Mouse (Mus musculus) adrenal gland, adult 18-20 months (tissue): ENCODE results near the gene Krt87. TPM values are rescaled to one million over a fixed set of nuclear protein-coding genes. Genes with fewer than 3 reads are reported as not detected.
A peak's percentile ranks its signal among the peaks of the same experiment; 100 is the strongest.

Source experiments
- DNase-seq, 2 experiments: peaks; one replicate each; pipeline ENCODE4 v3.0.0; 2021 to 2022; ENCODE audit warnings: low spot score in 2 of 2
- long read RNA-seq, 2 experiments: library from polyadenylated mRNA; stranded (forward); transcript quantifications; one replicate each; pipeline ENCODE4 v2.0.0; 2021
- total RNA-seq, 2 experiments: library from RNA; stranded (reverse); gene quantifications; 1 replicate in 1 of 2; 2 replicates in 1 of 2; pipeline ENCODE4 v1.2.3; 2021

Krt87 gene
- not detected for total RNA-seq
- long read RNA-seq, experiment 1 = 0 reads
- long read RNA-seq, experiment 2 = 0 reads

DNA sequence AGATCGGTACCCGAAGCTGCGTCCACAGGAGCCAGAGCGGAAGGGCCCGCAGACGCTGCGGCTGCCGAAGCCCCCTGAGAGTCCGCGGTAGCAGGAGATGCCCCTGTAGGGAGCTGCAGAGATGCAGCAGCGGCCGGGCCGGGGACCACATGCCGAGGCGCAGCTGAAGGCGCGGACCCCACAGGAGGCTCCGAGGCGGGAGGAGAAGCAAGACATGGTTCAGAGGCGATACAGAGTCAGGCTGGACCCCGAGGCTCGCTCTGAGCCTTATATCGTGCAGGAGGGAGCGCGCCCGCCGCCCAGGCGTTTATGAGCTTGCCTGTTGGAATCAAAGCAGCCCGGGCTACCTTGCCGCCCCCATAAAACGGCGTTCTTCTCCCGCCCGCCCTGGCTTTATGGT is at the start of gene Krt87:
Gene Krt87, minus strand, starts transcription at position 250 of the 400 bp plus-strand sequence.
- no peak for DNase-seq

DNA sequence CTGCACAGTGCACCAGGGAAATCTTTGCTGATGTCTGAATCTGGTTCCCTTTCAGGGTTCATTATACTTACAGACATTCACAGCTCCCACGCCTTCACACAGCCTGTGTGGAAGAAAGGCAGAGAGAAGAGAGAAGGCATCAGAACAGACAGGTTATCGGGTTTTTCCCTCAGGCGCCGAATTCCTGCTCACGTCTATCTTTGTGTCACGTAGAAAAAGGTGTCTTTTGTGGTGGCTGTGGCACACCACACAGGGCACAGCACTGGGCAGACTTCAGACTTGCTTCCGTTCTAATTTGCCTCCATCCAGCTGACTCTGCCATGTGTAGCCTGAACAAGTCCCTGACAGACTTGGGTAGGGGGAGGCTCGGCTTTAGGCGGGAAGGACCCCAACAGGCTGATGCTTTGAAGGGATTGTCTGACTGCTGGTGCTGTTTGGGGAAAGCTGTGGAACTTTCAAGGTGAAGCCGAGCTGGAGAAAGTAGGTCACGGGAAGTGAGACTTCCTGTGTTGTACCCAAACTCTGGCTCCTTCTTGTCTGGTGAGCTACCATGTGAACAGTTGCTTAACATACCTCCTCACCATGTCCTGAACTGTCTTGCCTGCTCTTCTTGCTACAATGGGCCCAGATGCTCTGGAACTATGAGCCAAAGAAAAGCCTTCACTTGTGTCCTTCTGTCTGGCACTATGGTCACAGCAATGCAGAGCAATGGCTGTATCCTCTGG is 47.5 kb upstream of the Krt87 start:
- no peak for DNase-seq

DNA sequence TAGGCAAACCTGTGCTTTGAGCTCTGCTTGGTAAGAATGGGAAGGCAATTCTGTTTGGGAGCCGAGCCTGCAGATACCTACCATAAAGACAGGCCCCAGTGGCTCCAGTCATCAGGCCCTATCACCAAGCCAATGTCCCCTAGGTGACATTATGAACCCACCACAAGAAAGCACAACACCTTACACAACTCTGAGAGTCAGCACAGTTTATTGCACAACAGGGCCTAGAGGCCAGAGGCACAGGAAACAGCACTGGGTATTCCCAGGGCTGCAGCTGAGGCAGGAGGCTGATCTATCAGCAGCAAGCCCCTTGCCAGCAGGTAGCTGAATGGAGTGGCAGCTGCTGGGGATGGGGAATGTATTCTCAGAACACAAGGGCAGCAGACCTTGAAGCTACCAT is 46.3 kb upstream of the Krt87 start:
- DNase-seq = no peak

DNA sequence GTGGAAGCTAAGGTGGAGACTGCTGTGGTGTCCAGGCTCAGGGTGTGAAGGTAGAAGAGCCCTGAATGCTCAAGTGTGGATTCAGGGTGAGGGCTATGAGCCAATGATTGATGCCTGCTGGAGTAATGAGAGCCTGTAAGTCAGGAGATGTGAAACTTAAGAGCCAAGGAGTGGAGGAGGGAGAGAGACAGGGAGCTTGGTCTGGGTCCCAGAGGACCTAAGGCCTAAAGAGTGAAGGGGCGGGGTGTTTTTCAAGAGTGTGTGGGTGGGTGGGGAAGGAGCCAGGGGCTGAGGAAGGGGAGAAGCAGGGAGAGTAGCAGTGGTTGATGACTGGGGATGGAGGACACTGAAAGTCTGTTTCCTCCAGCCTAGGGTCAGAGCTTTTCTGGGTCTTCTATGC is 45.0 kb upstream of the Krt87 start:
- no peak for DNase-seq

DNA sequence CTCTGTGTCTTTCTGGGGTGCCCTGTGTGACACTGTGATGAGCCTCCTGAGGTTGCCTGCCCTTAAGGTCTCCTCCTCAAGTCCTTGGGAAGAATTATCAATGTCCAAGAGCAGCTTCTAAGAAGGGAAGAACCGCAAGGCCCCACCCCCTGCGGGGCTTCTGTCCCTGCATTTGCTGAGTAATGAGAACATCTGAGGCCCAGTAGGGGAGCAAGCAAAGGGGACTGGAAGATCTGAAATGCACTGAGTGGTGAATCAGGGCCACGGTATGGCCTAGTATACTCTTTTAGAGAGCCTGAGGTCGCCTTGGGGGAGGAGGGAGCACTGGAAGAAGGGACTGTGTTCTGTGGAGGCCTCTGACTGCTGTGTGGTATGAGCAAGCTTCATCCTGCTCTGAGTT is 43.5 kb upstream of the Krt87 start:
- DNase-seq = no peak

DNA sequence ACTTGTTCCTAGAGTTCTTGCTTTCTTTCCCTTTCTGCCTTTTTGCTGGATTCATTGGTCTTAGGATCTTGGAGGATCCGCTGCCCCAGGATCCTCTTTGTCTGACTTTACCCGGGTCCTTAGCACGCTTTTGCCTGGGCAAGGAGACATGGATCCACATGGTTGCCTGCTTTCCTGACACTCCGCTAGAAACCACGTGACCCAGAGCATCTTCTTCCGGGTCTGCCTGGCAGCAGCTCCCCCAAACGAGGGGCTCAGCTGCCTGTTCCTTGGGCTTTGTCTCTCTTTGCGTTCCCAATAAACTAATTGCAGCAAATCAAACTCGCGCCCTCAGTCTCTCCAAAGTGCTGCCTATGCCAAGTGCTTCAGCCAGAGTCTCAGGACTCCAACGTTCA is 41.1 kb upstream of the Krt87 start:
- DNase-seq = no peak

DNA sequence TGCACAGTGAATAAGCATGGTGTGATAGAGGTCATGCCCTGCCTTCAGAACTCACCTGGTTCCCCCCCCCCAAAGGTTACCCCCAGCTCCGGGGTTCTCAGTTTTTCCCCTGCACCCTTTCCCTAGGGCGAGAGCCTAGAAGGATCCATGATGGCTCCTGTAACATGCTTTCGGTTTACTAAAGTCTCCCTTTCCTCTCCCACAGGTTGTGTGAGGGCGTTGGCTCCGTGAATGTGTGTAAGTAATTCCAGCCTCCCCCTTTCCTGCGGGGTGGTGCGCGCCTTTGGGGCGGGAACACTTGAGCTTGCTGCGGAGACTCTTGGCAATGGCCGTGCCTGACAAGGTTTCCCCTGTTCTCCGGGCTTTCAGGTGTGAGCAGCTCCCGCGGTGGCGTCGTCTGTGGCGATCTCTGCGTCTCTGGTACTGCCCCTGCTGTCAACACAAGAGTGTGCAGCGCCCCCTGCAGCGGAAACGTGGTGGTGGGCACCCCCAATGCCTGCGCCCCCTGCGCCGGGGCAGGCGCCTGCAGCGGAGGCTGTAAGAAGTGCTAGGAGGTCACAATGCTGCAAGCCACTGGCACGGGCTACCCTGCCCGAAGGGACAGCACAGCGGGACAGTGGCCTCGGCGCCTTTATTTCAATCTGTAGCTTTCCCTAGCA is 40.5 kb upstream of the Krt87 start:
- peak; percentile 27 to 46 for DNase-seq

DNA sequence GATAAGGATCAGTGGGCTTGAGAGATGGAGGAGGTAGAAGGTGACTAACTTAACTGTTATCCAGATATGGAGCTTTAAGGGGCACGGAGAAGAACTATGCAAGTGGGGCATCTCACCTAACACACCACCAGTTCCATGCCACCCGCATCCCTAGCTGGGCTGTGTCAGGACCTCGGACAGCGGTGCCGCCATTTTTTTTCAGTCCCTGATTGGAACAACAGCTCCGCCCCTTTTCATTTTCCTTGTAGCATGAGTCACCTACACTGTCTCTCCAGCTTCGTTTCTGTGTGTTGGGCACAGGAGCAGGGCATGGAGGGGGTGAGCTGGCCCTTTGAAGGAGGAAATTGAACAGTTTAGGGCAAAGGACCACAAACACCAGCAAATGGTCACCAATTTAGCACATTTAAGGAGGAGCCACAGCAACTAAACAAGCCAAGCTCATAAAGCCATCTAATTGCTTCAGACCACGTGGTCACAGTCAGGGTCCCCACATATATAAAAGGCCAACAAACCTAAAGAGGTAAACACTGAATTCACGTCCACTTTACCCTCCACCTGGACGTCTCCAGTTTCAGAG is 34.4 kb upstream of the Krt87 start, which contains the start of gene Krt86:
Gene Krt86, plus strand, starts transcription at position 527 of the 577 bp plus-strand sequence.
- peak in 1 of 2 experiments; percentile 46 for DNase-seq

DNA sequence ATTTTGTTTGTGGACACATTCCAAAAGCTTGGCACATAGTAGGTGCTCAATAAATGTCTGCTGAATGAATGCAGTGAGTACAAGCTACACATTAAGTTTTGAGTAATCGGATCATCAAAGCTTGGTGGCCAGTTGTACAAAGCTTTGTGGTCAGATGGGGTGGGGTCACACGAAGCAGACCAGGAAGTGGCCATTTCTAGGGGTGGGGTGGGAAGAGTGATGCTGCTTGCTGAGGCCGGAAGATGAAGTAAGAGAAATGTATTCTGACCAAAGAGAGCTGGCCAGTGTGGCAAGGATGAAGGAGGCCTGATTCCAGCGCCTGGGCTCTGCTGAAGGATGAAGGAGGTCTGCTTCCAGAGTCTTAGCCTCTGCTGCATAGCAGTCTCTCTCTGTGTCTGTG is 30.5 kb upstream of the Krt87 start:
- DNase-seq = no peak

DNA sequence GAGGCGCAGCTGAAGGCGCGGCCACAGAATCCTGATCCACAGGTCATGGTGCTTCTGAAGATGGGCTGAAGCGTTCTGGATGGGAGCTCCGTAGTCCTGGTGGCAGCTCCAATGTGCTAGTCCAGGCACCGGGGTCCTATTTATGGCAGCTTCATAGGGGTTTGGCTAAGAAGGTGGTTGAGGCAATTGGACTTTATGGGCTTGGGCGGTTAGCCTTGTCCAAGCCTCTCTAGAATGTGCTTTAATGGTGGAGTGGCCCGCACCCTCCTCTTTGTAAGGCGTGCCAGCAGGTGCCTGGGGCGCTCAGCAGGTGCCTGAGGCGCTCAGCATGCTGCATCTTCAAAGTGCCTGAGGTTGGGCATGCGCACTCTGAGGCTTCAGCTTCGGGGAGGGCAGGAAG is 25.0 kb upstream of the Krt87 start, which contains the start of gene Krt81:
Gene Krt81, minus strand, starts transcription at position 101 of the 400 bp plus-strand sequence.
- DNase-seq = no peak

DNA sequence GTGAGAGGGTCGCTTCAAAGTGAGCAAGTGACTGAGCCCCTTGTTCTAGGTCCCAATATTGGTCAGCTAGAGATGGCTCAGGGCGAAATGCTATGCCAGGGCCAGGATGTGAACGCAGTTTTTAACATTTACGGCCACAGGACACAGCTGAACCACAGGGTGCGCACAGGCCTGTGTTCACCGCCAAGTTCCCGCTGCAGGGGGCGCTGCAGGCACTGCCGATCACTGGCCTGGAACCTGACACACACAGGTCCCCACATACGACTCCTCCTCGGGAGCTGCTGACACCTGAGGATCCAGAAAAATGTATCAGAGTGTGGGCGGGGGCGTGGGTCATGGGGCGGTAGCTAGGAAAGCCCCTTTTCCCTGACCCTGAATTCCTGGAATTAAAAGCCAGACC is 20.7 kb upstream of the Krt87 start:
- DNase-seq = no peak

DNA sequence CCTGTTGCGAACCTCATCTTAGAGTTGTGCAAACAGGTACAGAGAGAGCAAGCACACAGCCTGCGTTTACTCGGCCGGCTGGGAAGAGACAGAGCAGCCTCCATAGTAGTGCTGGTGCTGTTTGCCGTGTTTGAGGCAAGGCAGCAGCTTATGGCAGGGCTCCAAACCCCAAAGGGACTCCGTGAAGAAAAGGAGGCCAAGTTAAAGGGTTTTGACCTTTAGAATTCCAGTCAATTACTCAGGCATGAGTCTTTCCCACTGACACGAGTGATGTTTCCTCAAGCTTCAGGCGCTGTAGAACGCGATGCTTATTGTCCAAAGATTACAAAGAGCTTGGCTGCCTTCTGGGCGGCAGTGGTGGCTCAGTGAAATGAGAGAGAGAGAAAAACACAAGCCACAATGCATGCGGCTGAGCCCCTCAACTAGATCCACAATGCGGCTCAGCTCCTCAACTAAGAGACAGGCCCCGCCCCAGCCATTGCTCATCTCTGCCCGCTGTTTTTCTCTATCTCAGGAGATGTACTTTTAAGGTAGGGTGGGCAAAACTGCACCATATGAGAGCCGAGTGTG is 19.8 kb upstream of the Krt87 start:
- no peak for DNase-seq

DNA sequence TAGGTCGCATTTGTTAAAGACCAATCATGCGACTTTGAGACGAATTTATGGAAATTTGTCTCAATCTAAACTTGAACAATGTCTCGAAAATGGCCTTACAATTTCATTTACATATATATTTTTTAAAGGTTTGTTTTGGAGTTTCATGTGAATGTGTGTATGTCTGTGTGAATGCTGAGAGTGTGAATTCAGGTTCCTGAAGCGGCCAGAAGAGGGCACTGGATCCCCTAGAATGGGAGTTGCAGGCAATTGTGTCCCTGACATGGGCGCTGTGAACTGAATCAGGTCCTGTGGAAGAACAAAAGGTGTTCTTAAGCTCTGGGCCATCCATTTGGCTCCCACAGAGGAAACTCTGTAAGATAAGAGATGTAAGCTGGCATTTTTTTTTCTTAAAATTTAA is 17.3 kb upstream of the Krt87 start:
- no peak for DNase-seq

DNA sequence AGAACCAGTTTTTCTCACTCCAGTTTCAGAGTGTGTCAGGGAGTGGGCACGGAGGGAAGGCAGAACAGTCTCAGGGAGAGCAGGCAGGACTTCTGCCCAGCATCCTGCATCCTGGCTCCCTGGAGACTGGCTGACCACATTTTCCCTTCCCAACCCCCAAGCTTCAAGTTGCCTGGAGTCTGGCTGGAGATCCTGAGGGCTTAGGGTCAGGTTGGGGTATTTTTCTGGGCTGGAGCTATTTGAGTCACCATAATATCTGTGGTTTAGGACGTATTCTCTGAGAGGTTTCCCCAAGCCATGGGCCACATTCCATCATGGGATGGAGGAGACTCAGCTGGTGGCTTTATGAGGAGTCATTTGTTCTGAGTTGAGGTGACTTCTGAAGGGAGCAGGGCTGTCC is 16.7 kb upstream of the Krt87 start:
- no peak for DNase-seq

DNA sequence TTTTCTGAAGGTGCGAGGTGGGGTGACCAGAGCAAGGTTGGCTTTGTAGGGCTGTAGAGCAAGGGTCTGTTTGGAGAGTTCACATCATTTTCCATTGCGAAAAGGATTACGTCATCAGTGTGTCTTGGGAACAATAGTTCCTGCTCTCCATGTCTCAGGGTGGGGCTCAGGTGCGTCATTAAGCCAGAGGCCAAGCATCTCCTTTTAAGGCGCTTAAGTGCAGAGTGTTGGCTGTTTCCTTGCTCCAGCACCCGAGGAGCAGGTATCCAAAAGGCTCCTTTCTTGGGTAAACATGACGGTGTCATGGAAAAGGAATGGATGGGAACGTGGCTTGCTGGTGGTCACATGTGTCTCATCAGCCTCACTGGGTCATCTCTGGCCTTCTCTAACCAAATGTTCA is 16.2 kb upstream of the Krt87 start:
- DNase-seq = no peak

DNA sequence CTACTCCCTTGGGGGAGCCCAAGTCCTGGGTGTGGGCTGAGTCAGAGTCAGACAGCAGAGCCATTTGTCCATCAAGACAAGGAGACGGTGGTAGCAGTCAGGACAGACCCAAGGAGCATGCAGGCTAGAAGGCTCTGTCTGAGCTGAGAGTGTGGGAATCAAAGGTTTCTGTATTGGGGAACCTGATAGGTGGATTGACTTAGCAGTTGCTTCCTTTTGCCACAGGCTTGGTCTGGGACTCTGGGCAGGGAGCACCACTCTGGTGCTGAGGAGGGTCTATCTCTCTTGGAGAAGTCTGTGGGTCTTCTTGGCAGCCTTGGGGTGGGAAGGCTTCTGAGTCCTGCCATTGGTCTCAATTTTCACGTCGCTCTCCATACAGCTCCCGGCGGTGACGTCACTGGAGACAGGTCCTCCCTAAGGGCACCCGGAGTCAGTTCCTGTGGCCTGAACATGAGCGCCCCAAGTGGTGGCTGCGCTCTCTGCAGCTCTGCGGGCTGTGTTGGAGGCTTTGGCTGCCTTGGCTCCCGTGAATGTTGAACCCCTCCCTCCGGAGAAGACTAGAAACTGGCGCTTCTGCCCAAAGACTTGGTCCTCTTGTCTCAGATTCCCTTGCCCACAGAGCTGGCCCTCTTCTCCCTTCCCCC is 14.6 kb upstream of the Krt87 start:
- peak; percentile 79 to 82 for DNase-seq

DNA sequence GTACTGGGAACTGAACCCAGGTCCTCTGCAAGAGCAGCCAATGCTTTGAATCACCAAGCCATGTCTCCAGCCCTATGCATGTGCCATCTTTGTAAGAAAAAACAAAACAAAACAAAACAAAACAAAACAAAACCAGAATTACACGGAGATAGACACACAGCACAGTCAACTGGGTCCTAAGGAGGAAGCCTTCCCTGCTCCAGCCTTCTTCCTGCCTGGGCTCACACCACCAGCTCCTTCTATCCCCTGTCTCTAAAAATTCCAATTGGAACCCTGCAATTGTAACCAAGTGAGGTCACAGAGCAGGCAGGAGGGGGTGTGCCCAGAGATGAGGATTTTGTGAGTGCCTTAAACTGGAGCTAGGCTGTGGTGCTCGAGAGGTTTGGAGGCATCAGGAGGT is 8.8 kb upstream of the Krt87 start, which contains the start of gene Krt88:
Gene Krt88, plus strand, starts transcription at position 301 of the 400 bp plus-strand sequence.
- DNase-seq = no peak

DNA sequence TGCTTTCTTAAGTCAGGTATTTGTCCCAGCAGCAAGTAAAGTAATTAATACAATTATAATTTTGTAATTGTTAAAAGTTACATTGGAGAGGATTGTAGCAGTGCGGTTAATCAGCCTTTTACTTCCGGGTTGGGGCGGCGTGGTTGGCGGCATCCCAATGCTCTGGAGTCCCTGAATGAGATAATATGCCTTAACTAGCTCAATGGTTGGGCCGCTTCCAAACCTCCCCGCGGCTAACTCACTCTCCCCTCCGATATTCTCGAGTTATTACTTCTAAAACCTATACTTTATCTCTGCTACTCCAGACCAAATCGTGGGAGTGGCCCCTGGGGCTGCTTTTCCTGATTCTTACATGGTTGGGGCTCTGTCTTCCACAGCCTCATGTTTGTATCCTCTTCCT is 8.0 kb upstream of the Krt87 start:
- no peak for DNase-seq

DNA sequence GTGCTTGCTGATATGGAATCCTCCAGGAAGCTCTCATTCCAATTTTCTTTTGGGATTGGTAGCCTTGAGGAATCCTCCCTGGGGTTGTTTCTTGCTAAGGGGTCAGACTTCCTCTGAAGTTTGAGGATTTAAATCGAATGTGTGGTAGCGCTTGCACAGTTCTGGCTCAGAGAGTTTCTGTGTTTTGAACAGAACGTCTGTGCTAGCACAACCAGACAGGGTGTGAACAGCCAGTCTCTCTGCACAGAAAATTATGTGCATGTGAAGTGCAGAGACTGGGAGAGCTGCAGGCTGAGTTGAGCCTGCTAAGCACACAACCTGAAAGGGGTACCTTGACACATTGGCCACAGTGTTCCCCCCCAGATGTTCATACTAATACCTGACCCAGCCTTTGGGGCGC is 2.2 kb upstream of the Krt87 start:
- no peak for DNase-seq

DNA sequence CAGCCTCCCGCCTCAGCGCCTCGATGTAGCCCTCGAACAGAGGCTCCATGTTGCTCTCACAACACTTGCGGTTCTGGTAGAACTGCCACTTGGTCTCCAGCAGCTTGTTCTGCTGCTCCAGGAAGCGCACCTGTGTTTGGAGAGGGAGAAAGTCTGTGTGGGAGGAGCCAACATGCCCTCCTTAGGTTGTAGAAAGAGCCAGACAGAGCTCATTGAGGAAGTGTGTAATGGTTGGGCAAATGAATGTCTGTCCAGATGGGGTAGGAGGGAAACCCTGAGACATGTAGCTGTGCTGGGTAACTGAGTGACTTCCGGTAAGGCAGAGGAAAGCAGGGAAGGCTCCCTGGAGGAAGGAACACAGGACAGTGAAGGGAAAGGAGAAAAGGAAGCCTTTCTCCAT is 2.0 kb downstream of the Krt87 start:
- DNase-seq = no peak

DNA sequence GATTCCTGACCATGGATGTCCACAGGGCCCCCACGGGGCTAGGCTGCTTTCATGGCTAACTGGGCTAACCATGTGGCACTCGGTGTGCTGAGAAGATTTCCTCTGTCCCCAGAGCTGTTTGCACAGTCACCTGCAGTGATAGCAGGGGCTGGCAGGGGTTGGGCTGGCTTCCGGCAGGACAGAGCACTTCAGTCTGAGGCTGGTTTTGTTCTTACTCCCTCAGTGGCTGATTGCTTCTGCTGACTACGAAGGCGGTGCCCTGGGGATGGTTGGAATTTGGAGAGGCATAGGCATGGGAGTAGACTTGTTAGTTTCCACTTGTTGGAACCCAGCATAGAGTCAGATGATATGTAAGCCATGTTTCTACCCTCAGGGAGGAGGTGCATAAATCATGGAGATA is 13.7 kb downstream of the Krt87 start:
- DNase-seq = no peak
